Mouse (Mus musculus): Measurements from ENCODE around the gene Iba57. TPM values are rescaled to one million over a fixed set of nuclear protein-coding genes. Genes with fewer than 3 reads are reported as not detected.

The Iba57 gene
- polyA plus RNA-seq, 1 experiment: 3.0 TPM

- no peak for TF ChIP-seq POLR2A (IDR thresholded peaks at IDR 0.05; ENCODE audit: insufficient read depth, low read length)
- peak; percentile 61 for TF ChIP-seq CTCF (IDR thresholded peaks at IDR 0.05; ENCODE audit: low read depth, low read length)
- TF ChIP-seq EP300 (IDR thresholded peaks at IDR 0.05; ENCODE audit: insufficient read depth, low read depth, low read length): 0 out of 2 replicates have a peak, but pooled peaks have one; percentile 14
- Histone ChIP-seq H3K27me3 (ENCODE audit: control insufficient read depth, insufficient read depth, low read length, poor library complexity, severe bottlenecking) (no peaks in the 10 kb centered on the region), H3K27ac (ENCODE audit: insufficient read depth, low read length) (no peak overlapping the region), H3K4me1 (ENCODE audit: control insufficient read depth, insufficient read depth, low read length) (no peaks in the 10 kb centered on the region), H3K9me3 (replicated peaks; ENCODE audit: control insufficient read depth, insufficient read depth, low read length, poor library complexity, severe bottlenecking) (no peaks in the 10 kb centered on the region), H3K4me3 (ENCODE audit: low read depth, low read length) (peak overlapping the region; percentile 79), H3K9ac (ENCODE audit: low read depth, poor library complexity, severe bottlenecking) (peak overlapping the region; percentile 51), H3K36me3 (ENCODE audit: control insufficient read depth, insufficient read depth, low read length, poor library complexity, severe bottlenecking) (peaks cover 30% of the 10 kb centered on the region)
Measured at GRCm38 (mm10) chr11:59209003-59209441, 45.5 kb upstream of the Iba57 start.

- no peak for TF ChIP-seq CTCF (IDR thresholded peaks at IDR 0.05; ENCODE audit: low read depth, low read length)
- TF ChIP-seq POLR2A (IDR thresholded peaks at IDR 0.05; ENCODE audit: insufficient read depth, low read length): peak; percentile 77
- H3K27me3 ChIP-seq (ENCODE audit: control insufficient read depth, insufficient read depth, low read length, poor library complexity, severe bottlenecking): no peaks in the 10 kb centered on the region
- peak within 1 kb of the TSS; percentile 8; the same call in 1 of the 2 replicates for H3K27ac ChIP-seq (ENCODE audit: insufficient read depth, low read length)
- no peaks in the 10 kb centered on the region for H3K9me3 ChIP-seq (replicated peaks; ENCODE audit: control insufficient read depth, insufficient read depth, low read length, poor library complexity, severe bottlenecking)
- H3K36me3 ChIP-seq (ENCODE audit: control insufficient read depth, insufficient read depth, low read length, poor library complexity, severe bottlenecking): peaks cover 28% of the 10 kb centered on the region
- no peaks in the 10 kb centered on the region for H3K4me1 ChIP-seq (ENCODE audit: control insufficient read depth, insufficient read depth, low read length)
- peak within 1 kb of the TSS; percentile 51 for H3K9ac ChIP-seq (ENCODE audit: low read depth, poor library complexity, severe bottlenecking)
- H3K4me3 ChIP-seq (ENCODE audit: low read depth, low read length): peak within 1 kb of the TSS; percentile 79
Measured at GRCm38 (mm10) chr11:59208153-59208831, 44.8 kb upstream of the Iba57 start, which contains the start of gene 2310033P09Rik. Gene 2310033P09Rik (plus strand): TSS chr11:59208321.

- Histone ChIP-seq H3K9ac (ENCODE audit: low read depth, poor library complexity, severe bottlenecking) (peak within 1 kb of the TSS; percentile 80), H3K9me3 (replicated peaks; ENCODE audit: control insufficient read depth, insufficient read depth, low read length, poor library complexity, severe bottlenecking) (no peaks in the 10 kb centered on the region), H3K27ac (ENCODE audit: insufficient read depth, low read length) (no peak within 1 kb of the TSS), H3K4me1 (ENCODE audit: control insufficient read depth, insufficient read depth, low read length) (no peaks in the 10 kb centered on the region), H3K4me3 (ENCODE audit: low read depth, low read length) (peak within 1 kb of the TSS; percentile 98), H3K27me3 (ENCODE audit: control insufficient read depth, insufficient read depth, low read length, poor library complexity, severe bottlenecking) (no peaks in the 10 kb centered on the region), H3K36me3 (ENCODE audit: control insufficient read depth, insufficient read depth, low read length, poor library complexity, severe bottlenecking) (peaks cover 7% of the 10 kb centered on the region; the same call in 1 of the 2 replicates)
- TF ChIP-seq EP300 (IDR thresholded peaks at IDR 0.05; ENCODE audit: insufficient read depth, low read depth, low read length) (0 out of 2 replicates have a peak, but pooled peaks have one; percentile 4), CTCF (IDR thresholded peaks at IDR 0.05; ENCODE audit: low read depth, low read length) (no peak), POLR2A (IDR thresholded peaks at IDR 0.05; ENCODE audit: insufficient read depth, low read length) (peak; percentile 74)
Measured at GRCm38 (mm10) chr11:59202081-59202995, 38.8 kb upstream of the Iba57 start, which contains the start of gene Mrpl55. Gene Mrpl55 (plus strand): TSS chr11:59202486.

GRCm38 (mm10) chr11:59201216-59202002 lies 37.9 kb upstream of the Iba57 start:
- peaks cover 7% of the 10 kb centered on the region; the same call in 1 of the 2 replicates for H3K36me3 ChIP-seq (ENCODE audit: control insufficient read depth, insufficient read depth, low read length, poor library complexity, severe bottlenecking)
- H3K27ac ChIP-seq (ENCODE audit: insufficient read depth, low read length): no peak overlapping the region
- H3K27me3 ChIP-seq (ENCODE audit: control insufficient read depth, insufficient read depth, low read length, poor library complexity, severe bottlenecking): no peaks in the 10 kb centered on the region
- H3K9me3 ChIP-seq (replicated peaks; ENCODE audit: control insufficient read depth, insufficient read depth, low read length, poor library complexity, severe bottlenecking): no peaks in the 10 kb centered on the region
- no peaks in the 10 kb centered on the region for H3K4me1 ChIP-seq (ENCODE audit: control insufficient read depth, insufficient read depth, low read length)
- TF ChIP-seq CTCF (IDR thresholded peaks at IDR 0.05; ENCODE audit: low read depth, low read length): no peak
- TF ChIP-seq POLR2A (IDR thresholded peaks at IDR 0.05; ENCODE audit: insufficient read depth, low read length): no peak
- no peak for TF ChIP-seq EP300 (IDR thresholded peaks at IDR 0.05; ENCODE audit: insufficient read depth, low read depth, low read length)
- peak overlapping the region; percentile 80 for H3K9ac ChIP-seq (ENCODE audit: low read depth, poor library complexity, severe bottlenecking)
- peak overlapping the region; percentile 98 for H3K4me3 ChIP-seq (ENCODE audit: low read depth, low read length)

- no peaks in the 10 kb centered on the region for H3K27me3 ChIP-seq (ENCODE audit: control insufficient read depth, insufficient read depth, low read length, poor library complexity, severe bottlenecking)
- no peaks in the 10 kb centered on the region for H3K36me3 ChIP-seq (ENCODE audit: control insufficient read depth, insufficient read depth, low read length, poor library complexity, severe bottlenecking)
- H3K27ac ChIP-seq (ENCODE audit: insufficient read depth, low read length): no peak overlapping the region
- no peaks in the 10 kb centered on the region for H3K9me3 ChIP-seq (replicated peaks; ENCODE audit: control insufficient read depth, insufficient read depth, low read length, poor library complexity, severe bottlenecking)
- no peak overlapping the region for H3K4me3 ChIP-seq (ENCODE audit: low read depth, low read length)
- H3K4me1 ChIP-seq (ENCODE audit: control insufficient read depth, insufficient read depth, low read length): no peaks in the 10 kb centered on the region
- no peak for TF ChIP-seq CTCF (IDR thresholded peaks at IDR 0.05; ENCODE audit: low read depth, low read length)
- no peak for TF ChIP-seq EP300 (IDR thresholded peaks at IDR 0.05; ENCODE audit: insufficient read depth, low read depth, low read length)
- no peak for TF ChIP-seq POLR2A (IDR thresholded peaks at IDR 0.05; ENCODE audit: insufficient read depth, low read length)
- H3K9ac ChIP-seq (ENCODE audit: low read depth, poor library complexity, severe bottlenecking): no peak overlapping the region
Measured at GRCm38 (mm10) chr11:59196230-59196629, 32.7 kb upstream of the Iba57 start.
